Mouse (Mus musculus): ENCODE measurements around the gene Tha1. TPM values are rescaled to one million over a fixed set of nuclear protein-coding genes. Genes with fewer than 3 reads are reported as not detected.

Tha1 gene
- polyA plus RNA-seq, 1 experiment from 2014 or later: 5.2 TPM

DNA sequence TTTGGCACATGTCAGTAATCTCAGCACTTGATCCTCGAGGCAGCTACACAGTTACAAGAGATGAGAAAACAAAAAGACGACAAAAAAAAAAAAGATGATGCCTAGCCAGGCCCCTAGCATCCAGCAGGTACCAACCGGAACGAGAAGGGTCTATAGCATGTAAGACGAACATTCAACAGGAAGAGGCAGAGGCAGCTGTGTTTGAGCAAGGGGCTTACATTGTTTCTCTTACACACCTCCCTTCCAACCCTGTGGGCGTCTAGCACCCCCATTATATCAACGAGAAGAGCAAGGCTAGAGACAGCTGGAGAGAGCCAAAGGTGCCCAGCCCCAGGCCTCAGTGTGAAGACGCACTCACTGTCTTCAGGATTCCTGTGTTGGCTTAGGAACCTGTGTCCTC, 46.4 kb downstream of the Tha1 start:
- Histone ChIP-seq H3K27me3 (ENCODE audit: low read depth, poor library complexity, severe bottlenecking) (no peaks in the 10 kb centered on the region), H3K9me3 (replicated peaks) (no peaks in the 10 kb centered on the region), H3K4me3 (peak overlapping the region; percentile 81; the same call in 1 of the 2 replicates), H3K4me1 (peaks cover 59% of the 10 kb centered on the region), H3K27ac (replicated peaks) (peak overlapping the region; percentile 97), H3K36me3 (peaks cover 24% of the 10 kb centered on the region)
- 81% methylated on average over 8 of the region's 8 CpGs for WGBS
- DNase-seq (ENCODE audit: low spot score): no peak

DNA sequence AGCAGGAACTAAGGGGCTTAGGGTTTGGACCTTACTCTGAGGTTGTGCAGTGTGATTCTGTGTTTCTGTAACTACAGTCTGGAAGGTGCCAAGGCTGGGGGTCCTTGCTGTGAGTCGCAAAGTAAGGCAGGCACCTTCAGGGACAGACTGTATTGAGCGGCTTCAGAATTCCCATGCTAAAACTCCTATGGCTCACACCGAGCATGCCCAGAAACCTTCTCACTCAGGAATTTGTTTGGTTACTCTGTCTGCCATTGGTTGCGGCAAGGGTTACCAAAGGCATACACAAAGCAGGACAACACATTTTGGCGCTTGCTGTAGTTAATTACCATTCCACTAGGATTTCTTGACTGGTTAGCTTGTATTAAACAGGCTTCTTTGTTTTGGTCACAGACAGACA, 47.1 kb downstream of the Tha1 start:
- Histone ChIP-seq H3K4me3 (peak overlapping the region; percentile 81), H3K4me1 (peaks cover 54% of the 10 kb centered on the region), H3K9me3 (replicated peaks) (no peaks in the 10 kb centered on the region), H3K36me3 (peaks cover 31% of the 10 kb centered on the region), H3K27me3 (ENCODE audit: low read depth, poor library complexity, severe bottlenecking) (no peaks in the 10 kb centered on the region), H3K27ac (replicated peaks) (peak overlapping the region; percentile 97)
- WGBS: 15% methylated on average over 5 of the region's 5 CpGs
- DNase-seq (ENCODE audit: low spot score): no peak

DNA sequence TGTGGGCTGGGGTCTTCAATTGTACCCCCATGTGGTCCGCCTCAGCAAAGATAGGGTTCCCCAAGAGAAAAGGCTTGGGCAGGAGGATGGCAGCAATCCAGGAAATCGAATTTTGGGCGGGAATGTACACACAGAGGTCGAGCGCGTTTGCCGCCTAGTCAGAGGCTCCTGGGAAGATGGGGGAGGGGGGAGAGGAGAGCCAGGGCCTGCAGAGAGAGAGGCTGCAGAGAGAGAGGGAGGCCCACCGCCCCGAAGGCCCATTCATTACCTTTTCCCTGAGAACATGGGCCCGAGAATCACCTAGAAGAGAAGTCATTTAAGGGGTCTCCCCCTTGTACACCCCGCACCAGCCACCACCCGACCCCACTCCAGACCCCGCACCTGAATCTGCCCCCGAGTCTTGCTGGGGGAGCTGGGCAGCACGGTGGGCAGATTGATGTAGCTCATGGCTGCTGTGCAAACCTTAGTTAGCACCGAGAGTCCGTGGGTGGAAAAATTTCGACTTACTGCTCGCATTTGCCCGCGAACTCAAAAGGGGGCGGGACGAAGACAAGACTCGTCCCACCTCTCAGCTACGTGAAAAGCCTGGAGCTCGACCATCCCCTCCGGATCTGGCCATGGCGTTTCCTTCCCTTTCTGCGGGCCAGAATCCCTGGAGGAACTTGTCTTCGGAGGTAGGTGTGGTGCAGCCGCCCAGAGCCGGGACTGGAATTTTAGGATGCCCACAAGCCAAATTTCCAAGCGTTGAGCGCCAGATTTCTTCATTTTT, 47.8 kb downstream of the Tha1 start, which contains the start of the genes Afmid and Tk1:
Afmid (plus strand) TSS at position 592 of the 769 bp plus-strand sequence.
Tk1 (minus strand) TSS at position 760 of the 769 bp plus-strand sequence.
- under 1% methylated on average over 34 of the region's 34 CpGs for WGBS
- Histone ChIP-seq H3K4me3 (peak within 1 kb of the TSS; percentile 81), H3K9me3 (replicated peaks) (no peaks in the 10 kb centered on the region), H3K27me3 (ENCODE audit: low read depth, poor library complexity, severe bottlenecking) (no peaks in the 10 kb centered on the region), H3K27ac (replicated peaks) (peak within 1 kb of the TSS; percentile 97), H3K36me3 (peaks cover 38% of the 10 kb centered on the region), H3K4me1 (peaks cover 54% of the 10 kb centered on the region)
- DNase-seq (ENCODE audit: low spot score): peak; percentile 84

DNA sequence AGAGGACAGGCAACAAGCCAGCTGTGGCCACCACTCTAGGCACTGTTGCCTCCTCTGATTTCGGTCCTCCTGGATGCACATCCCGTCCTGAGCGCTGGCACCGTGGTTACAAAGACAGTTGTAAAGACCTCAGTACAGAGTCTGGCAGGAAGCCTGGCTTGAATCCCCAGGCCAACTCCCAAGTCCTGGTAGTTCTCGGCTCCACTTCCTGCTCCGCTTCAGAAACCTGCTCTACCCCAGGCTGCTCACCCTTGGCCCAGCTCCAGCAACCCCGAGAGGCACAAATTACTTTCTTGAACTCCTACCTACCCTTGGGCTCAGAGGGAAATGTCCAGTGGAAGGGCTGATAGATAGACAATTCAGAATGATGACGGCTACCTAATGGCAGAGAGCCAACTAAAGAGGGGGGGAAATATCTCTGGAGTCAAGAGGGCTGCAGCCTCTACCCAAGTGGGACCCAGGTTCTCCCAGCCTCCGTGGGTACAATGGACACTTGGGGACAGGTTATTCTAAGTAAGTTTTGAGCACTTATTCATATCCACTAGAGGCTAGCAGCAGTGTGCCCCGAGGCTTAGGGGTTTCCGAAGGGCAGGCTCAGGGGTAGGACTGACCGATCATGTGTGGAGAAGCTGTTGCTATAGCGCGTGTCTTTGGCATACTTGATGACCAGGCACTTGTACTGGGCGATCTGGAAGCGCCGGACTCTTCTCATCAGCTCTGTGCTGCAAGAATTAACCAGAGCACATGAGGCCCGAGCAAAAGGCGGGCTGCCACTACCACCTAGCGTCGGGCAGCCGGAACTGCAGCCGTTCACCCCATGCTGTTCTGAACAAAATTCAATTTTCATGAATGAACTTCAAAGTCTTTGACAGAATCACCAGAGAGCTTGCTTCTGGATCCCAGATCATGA, 49.0 kb downstream of the Tha1 start:
- peak; percentile 83 for DNase-seq (ENCODE audit: low spot score)

DNA sequence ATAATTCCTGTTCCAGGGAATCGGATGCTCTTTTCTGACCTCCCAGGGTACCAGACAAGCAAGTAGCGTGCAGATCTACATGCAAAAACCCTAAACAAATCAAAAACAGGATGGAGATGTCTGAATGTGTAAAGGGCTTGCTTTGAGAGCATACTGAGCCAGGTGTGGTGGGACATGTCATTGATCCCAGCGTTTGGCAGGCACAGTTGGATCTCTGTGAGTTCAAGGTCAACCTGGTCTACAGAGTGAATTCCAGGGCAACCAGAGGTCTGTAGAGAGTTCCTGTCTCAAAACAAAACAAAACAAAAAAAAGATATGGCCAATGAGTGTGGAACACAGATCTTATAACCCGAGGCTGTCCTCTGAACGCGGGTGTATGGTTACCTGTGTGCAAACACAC, 49.9 kb downstream of the Tha1 start:
- no peak for DNase-seq (ENCODE audit: low spot score)
- Histone ChIP-seq H3K4me3 (no peak overlapping the region), H3K27me3 (ENCODE audit: low read depth, poor library complexity, severe bottlenecking) (no peaks in the 10 kb centered on the region), H3K9me3 (replicated peaks) (no peaks in the 10 kb centered on the region), H3K36me3 (peaks cover 59% of the 10 kb centered on the region), H3K4me1 (peaks cover 52% of the 10 kb centered on the region), H3K27ac (replicated peaks) (no peak overlapping the region)
- WGBS: 94% methylated on average over 6 of the region's 6 CpGs

More for the DNA sequence above, 49.0 kb downstream of the Tha1 start:
- H3K9me3 ChIP-seq (replicated peaks): no peaks in the 10 kb centered on the region
- peak overlapping the region; percentile 97 for H3K27ac ChIP-seq (replicated peaks)
- peak overlapping the region; percentile 81 for H3K4me3 ChIP-seq
- H3K27me3 ChIP-seq (ENCODE audit: low read depth, poor library complexity, severe bottlenecking): no peaks in the 10 kb centered on the region
- H3K4me1 ChIP-seq: peaks cover 57% of the 10 kb centered on the region
- WGBS: 32% methylated on average over 23 of the region's 23 CpGs
- H3K36me3 ChIP-seq: peaks cover 50% of the 10 kb centered on the region

DNA sequence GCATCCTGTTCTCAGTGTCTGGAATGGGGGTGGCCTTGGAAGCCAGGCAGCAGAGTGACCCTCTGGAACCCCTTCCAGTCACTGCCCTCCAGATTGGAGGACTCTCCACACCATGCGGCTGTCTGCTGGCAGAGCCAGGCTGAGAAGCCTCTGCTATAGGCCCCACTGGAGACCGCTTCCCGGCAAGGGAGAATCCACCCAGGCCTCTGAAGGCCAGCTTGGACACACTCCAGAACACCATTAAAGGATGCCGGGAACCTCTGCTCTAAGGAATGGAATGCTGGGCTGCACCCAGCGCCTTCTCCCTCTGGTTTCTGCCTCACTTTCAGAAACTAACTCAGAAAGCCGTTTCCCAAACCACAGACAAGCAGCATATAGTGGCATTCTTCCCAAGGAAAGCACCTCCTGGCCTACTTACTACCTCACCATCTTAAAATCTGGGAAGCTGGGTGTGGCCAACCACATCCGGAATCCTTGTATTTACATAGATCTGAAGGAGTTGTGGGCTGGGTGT, 50.5 kb downstream of the Tha1 start:
- Histone ChIP-seq H3K9me3 (replicated peaks) (no peaks in the 10 kb centered on the region), H3K27me3 (ENCODE audit: low read depth, poor library complexity, severe bottlenecking) (no peaks in the 10 kb centered on the region), H3K27ac (replicated peaks) (no peak overlapping the region), H3K4me3 (no peak overlapping the region), H3K4me1 (peaks cover 49% of the 10 kb centered on the region), H3K36me3 (peaks cover 65% of the 10 kb centered on the region)
- WGBS: 94% methylated on average over 7 of the region's 7 CpGs
- no peak for DNase-seq (ENCODE audit: low spot score)

DNA sequence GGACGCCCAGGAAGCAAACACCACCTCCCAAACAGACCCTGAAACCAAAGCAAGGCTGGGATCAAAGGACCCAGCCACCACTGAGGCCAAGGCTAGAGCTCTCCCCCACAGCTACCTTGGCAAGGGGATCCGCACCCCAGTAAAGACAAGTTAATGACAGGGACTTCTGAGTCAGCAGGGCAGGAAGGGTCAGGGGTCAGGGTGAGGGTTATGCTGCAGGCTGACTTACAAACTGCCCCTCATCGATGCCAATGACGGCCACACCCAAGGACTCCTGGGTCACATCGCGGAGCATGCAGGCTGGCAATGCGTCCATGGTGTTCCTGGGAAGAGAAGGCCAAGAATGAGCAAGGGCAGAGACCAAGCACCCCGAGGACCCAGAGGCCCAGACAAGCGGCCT, 51.4 kb downstream of the Tha1 start:
- Histone ChIP-seq H3K9me3 (replicated peaks) (no peaks in the 10 kb centered on the region), H3K27ac (replicated peaks) (no peak overlapping the region), H3K36me3 (peaks cover 74% of the 10 kb centered on the region), H3K27me3 (ENCODE audit: low read depth, poor library complexity, severe bottlenecking) (no peaks in the 10 kb centered on the region), H3K4me1 (peaks cover 40% of the 10 kb centered on the region), H3K4me3 (no peak overlapping the region)
- 90% methylated on average over 9 of the region's 9 CpGs for WGBS
- no peak for DNase-seq (ENCODE audit: low spot score)

DNA sequence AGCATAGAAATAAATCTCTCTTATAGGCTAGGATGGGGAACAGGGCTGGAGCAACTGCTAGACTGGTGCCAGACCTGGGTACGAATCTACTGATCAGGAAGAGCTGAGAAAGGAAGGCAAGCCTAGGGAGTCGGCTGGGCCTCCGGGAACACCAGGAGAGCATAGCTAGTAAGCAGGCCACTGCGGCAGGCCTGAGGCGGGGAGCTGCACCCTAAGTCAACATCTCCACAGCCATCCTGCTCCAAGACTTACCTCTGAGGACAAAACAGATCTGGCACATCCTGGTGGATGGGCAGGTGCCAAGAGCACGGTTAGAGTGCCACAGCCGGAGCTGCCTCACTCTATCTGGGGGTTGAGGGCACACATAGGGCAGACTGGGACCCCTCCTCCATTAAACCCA, 53.1 kb downstream of the Tha1 start:
- Histone ChIP-seq H3K36me3 (peaks cover 91% of the 10 kb centered on the region), H3K27me3 (ENCODE audit: low read depth, poor library complexity, severe bottlenecking) (no peaks in the 10 kb centered on the region)
- WGBS: 96% methylated on average over 7 of the region's 7 CpGs

DNA sequence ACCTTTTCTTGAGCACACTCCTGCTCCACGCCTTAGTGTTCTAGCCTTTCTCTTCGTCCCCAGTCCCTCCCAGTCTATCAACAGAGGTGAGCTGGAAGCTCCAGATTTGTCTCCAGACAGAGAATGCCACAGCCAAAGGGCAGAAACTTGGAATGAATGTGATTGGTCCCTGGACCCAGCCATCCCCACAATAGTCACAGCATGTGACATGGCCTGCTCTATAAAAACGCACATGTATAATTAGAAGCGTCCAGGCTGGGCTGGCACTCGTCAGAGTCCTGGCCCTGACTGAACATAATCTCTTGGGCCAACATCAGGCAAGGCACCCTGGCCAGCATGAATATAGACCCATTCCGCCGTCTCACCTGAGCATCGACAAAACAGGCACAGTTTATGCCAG, 54.2 kb downstream of the Tha1 start:
- Histone ChIP-seq H3K36me3 (peaks cover 100% of the 10 kb centered on the region), H3K4me1 (peaks cover 12% of the 10 kb centered on the region), H3K27me3 (ENCODE audit: low read depth, poor library complexity, severe bottlenecking) (no peaks in the 10 kb centered on the region), H3K9me3 (replicated peaks) (no peaks in the 10 kb centered on the region), H3K27ac (replicated peaks) (no peak overlapping the region), H3K4me3 (no peak overlapping the region)
- 87% methylated on average over 8 of the region's 8 CpGs for WGBS
- DNase-seq (ENCODE audit: low spot score): no peak

More for the DNA sequence above, 53.1 kb downstream of the Tha1 start:
- DNase-seq (ENCODE audit: low spot score): no peak
- Histone ChIP-seq H3K4me1 (peaks cover 23% of the 10 kb centered on the region), H3K4me3 (no peak overlapping the region), H3K27ac (replicated peaks) (no peak overlapping the region), H3K9me3 (replicated peaks) (no peaks in the 10 kb centered on the region)

Other genes with a start within 250 kb of the Tha1 start
- 9.4 and 12.4 TPM in 2 replicates for gene Tnrc6c, start 219.2 kb downstream of the Tha1 start, polyA plus RNA-seq (2016; fragmentation: Nextera tagmentation; extraction: Ambion mirVana)
- 0.78 and 0.93 TPM in 2 replicates for gene Tmc8, start 91.4 kb downstream of the Tha1 start, polyA plus RNA-seq (2016; fragmentation: Nextera tagmentation; extraction: Ambion mirVana)
- 10.1 and 10.5 TPM in 2 replicates for gene Tmc6, start 91.3 kb downstream of the Tha1 start, polyA plus RNA-seq (2016; fragmentation: Nextera tagmentation; extraction: Ambion mirVana)
- 1.4 and 2.2 TPM in 2 replicates for gene 6030468B19Rik, start 75.8 kb downstream of the Tha1 start, polyA plus RNA-seq (2016; fragmentation: Nextera tagmentation; extraction: Ambion mirVana)
- gene Gm20708, start 63.8 kb downstream of the Tha1 start, polyA plus RNA-seq (2016; fragmentation: Nextera tagmentation; extraction: Ambion mirVana): 0.14 and 0.58 TPM in 2 replicates
- gene Syngr2, start 63.8 kb downstream of the Tha1 start, polyA plus RNA-seq (2016; fragmentation: Nextera tagmentation; extraction: Ambion mirVana): 36.2 and 39.4 TPM in 2 replicates
- 3.5 TPM in 2 replicates for gene Afmid, start 47.6 kb downstream of the Tha1 start, polyA plus RNA-seq (2016; fragmentation: Nextera tagmentation; extraction: Ambion mirVana)
- 123 and 137 TPM in 2 replicates for gene Tk1, start 47.4 kb downstream of the Tha1 start, polyA plus RNA-seq (2016; fragmentation: Nextera tagmentation; extraction: Ambion mirVana)
- gene Birc5, start 24.2 kb downstream of the Tha1 start, polyA plus RNA-seq (2016; fragmentation: Nextera tagmentation; extraction: Ambion mirVana): 373 and 413 TPM in 2 replicates
- gene Tmem235, start 12.7 kb downstream of the Tha1 start, polyA plus RNA-seq (2016; fragmentation: Nextera tagmentation; extraction: Ambion mirVana): not detected in 2 replicates
- 14.1 and 14.3 TPM in 2 replicates for gene Socs3, start 96.6 kb upstream of the Tha1 start, polyA plus RNA-seq (2016; fragmentation: Nextera tagmentation; extraction: Ambion mirVana)
- gene Pgs1, start 112.8 kb upstream of the Tha1 start, polyA plus RNA-seq (2016; fragmentation: Nextera tagmentation; extraction: Ambion mirVana): 45.0 and 46.3 TPM in 2 replicates

Measured in midbrain, embryonic 10.5 days (tissue).